Mouse (Mus musculus): ENCODE measurements around the gene Gpr85.
"Not testable (repeated sequence)": the region's sequence is repeated elsewhere in the genome, so short reads cannot be mapped to it uniquely, and the experiment has no call there.

The Gpr85 gene

DNA sequence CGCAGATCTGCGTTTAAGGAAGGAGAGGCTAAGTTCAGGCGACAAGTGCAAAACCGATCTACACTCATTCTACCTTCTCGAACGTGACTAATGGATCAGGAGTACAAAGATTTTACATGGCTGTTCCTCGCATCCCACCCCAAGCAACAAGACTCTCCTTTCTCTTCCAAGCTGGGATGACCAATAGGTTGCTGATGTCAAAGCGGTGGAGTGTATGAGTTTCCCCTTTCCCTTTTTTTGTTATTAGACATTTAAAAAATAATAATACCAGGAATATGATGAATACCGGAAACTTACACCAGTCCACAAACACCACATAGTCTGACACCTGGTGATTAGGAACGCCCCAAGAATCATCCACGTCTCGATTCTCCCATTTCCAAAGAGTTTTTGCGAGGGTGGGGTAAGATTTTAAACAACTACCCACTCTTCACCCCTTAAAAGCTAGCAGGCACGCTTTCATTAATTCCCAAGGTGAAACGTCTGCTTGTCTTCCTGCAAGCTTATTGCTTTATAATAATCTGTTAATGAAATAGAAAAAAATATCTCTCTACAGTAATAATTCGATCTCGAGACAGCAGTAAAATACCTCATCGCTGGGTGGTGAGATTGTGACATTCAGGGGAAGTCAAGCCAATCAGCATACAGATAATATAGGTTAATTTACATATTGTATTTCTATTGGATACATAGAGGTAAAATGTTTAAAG, at the start of gene Gpr85:
Gene Gpr85, minus strand, starts transcription at position 598 of the 710 bp plus-strand sequence.
- peak; percentile 12 for DNase-seq

DNA sequence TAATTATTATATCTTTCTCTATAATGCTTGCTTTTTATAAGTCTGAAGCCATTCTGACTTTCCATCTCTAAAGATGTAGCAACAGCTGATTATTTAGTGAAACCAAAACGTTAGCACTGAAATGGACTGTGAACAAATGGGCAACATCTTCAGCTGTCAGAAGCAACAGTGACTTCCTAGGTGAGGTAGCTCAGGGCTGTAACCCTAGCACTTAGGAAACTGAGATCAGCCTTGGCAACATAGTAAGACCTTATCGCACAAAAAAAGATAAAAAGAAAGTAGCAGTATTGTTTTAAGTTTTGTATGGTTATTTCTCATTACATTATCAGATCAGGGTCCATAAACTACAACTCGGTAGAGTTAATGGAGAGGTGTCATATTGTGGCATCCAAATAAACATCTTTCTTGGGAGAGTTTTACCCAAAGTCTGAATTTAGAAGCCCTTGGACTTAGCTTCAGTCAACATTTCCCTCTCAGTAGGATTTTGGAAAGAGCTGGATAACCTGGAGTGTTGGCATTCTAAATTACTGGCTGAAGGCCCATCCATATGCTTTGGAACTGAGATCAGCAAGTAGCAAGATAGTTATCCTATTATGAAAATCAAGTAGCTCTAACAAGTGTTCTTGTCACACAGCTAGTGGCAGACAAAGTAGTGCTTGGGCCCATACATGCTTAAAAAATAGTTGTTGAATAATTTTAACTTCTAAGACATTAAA, 45.3 kb upstream of the Gpr85 start:
- no peak for DNase-seq

DNA sequence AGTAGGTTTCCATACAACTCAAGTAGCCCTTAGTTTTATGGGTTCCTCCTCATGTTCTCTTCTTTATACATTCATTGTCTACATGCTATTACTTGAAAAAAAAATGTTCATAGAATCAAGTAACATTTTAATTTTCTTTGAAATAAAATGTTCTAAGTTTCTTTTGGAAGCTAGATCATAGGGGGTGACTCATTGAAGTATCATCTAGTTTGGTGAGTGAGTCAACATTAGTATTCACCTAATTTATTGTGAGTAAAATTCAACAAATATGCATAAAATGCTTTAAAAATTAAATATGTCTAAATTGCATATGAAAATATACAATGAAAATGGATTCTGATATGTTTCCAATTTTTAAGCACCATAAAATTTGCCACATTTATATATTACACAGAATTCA, 43.2 kb upstream of the Gpr85 start:
- DNase-seq = no peak

DNA sequence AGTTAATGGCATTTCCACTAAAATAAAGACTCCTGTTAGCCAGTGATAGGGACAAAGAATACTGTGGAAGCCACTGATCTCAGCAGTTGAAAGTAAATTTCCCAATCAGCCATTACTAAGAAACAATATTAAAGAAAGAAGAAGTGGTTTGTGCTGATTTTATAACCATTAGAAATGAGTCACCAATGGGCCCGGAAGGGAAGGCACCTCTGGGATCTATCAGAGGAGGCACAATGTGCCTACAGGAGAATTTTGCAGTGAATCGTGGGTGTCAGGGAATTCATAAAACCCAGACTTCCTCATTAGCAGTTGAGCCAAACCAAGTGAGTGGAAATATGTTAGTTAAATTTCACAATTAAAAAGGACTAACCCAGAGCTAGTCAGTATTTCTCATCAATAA, 34.2 kb upstream of the Gpr85 start:
- no peak for DNase-seq

DNA sequence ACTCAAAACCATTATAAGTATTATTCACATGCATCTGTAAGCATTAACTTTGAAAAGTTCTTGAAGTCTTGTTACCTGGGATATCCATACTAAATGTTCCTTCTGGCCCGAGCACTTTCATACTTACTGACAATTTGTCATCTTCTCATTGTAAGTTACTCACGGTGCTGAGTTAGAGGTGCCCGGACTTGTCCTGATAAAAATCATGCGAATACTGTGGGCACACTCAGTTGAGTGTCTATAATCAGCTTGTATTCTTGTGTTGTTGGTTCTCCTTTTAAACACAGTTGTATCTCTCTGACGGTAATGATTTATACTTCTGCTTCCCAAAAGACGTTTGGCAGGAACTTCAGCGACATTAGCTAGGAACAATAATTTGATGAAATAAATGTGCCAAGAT, 32.3 kb upstream of the Gpr85 start:
- peak; percentile 16 for DNase-seq

DNA sequence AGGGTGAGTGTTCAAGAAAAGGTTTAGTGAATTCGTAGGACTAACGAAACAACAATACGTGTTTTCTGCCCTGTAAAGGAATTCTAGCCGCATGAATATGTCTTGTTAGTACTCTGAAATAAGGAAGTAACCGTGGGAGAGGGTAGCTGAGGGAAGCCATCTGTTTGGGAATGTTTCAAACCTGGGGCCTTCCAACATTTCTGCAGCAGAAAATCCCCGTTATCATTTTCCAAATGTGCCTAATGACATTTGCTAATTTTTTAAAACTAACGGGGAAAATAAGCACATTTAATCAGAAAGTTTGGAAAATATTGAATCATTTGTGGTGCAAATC, 31.9 kb upstream of the Gpr85 start:
- no peak for DNase-seq

DNA sequence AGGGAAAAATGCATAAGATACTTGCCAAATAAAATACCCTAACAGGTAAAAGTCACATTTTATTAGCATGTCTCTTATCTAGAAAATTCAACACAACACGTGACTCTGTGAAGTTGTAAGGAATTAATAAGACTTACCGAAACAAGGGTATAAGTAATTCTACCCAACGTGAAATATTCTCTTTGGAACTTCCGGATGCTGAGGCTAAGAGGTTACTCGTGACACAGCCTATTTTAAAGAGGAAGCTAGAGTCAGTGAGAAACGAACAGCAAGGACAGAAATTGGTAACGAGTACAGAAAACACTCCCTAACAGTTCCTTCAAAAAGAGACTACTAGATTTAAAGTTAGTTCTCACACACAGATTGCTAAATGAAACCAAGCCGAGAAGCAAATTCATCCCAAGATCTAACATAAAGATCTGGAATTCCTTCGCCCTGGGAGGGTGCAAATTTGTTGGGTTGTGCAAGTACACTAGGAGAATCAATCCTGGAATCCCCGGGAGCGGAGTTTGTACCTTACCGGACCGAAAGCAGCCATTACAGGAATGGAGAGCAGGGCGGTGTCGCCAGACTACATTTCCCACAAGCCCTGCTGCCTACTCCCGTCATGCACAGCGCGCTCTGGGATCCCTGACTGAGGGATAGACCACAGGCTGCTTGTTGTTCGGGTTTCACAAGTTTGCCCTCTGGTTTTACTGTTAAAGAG, 31.3 kb upstream of the Gpr85 start, which contains the start of gene 2610001J05Rik:
Gene 2610001J05Rik, minus strand, starts transcription at position 600 of the 706 bp plus-strand sequence.
- peak; percentile 96 for DNase-seq

DNA sequence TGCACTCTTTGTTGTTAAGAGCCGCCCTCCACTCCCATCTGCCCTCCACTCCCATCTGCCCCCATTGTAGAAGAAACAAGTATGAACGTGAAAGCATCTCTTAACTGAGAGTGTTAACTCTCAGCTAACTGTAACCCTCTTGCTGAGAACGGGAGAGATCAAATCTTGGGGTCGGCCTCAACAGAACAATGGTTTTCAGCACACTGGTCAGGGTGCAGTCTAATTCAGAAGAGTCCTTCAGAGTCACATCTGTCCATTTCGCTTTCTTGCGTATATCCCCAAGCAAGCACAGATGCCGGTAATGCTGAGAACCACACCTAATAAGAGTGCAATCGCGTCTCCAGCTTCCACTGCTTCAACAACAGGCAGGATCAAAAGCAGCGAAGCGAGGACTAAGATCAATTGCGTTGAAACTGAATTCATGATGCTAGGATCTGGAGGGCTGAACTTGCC, 30.6 kb upstream of the Gpr85 start:
- peak; percentile 16 for DNase-seq

DNA sequence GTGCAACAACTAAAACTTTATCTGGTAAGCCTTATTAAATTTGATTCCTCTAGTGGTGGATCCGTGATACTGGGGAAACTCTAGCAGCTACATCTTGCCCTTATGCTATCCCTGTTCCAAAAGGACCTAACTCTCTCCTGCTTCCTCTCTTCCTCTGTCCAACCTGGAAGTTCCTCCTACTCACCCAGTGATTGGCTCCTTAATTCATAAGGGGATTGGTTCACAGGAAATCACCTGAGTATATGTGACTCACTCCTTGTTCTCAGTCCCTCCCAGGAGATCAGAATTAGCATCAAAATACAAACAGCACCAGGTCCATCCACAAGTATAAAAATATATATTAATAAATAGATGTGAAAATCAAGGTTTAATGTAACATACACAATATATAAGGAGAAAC, 20.9 kb upstream of the Gpr85 start:
- no peak for DNase-seq

DNA sequence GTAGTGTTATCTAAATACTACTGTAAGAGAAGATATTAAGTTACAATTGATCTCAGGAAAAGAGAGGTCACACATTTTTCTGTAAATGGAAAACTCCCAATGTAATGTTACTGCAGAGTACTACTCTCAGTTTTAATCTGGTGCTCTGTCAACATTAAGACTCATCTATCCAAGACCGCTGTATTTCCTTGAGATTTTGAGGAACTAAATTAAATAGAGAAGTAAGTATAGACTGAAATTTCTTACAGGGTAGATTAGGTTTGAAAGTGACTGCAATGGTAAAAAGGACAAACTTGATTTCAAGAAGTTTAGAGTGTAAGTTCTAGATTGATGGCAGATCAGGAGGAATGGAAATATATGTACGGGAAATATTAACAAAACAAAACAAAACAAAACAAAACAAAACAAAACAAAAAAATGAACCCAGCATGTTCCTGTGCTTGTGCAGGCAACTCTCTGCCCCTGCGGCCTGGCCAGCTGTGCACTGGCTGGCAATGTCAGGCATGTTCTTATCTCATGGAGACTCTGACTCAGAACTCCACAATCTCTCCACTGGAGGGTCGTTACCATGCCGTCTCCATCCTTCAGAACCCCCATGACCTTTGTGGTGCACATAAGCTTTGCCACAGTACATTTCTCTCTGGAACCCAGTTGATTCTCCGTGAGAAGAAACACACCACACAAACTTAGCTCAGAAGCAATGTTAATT, 20.3 kb upstream of the Gpr85 start:
- DNase-seq = no peak

DNA sequence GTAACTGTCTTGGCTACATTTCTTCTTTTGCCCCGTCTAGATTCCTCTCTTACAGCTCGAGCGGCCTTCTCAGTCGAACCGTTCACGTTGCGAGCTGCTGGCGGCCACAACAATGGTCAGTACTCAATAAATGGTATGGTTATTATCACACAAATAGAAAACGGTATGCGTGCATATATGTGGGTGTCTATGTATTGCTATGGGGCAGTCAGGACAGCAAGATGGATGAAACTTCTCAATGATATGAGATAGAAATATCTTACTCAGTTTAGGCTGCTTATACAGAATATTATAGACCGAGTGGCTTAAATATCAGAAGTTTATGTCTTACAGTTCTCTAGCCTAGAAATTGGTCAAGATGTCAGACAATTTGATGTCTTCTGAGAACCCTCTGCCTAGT, 14.5 kb upstream of the Gpr85 start:
- no peak for DNase-seq

DNA sequence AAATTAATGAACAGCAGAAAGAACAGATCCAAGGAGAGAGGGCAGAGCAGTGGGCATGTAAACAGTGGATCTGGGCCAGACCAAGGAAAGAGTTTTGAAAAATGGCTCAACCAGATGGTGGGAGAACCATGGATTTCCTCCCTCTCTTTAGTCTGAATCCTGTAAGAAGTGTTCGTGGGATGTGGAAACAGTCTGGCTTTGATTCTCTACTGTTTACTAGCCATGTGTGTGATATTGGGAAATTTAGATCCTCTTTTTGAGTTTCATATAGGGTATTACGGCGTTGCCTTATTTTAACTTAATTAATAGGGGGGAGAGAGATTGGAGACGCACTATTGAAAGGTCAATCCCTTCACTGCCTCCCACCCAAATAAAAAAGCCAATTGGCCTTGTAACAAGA, 13.5 kb upstream of the Gpr85 start:
- DNase-seq = no peak

DNA sequence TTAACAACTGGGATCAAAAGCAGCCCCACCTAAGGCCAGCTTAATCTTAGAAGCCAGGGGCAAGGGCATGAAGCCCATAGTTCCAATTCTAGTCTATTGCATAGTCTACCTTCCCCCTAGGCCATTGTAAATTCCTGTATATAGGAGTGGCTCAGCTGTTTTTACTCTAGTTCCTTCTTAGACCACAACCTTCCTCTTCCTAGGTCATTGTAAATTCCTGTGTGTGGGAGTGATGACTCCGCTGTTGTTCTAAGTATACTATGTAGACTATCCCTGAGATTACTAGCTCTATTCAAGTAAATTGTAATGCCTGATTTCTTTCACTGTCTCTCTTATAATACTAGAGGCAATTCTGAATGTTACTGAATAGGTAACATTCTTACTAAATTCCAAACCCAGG, 6.3 kb upstream of the Gpr85 start:
- DNase-seq = not testable (repeated sequence)

DNA sequence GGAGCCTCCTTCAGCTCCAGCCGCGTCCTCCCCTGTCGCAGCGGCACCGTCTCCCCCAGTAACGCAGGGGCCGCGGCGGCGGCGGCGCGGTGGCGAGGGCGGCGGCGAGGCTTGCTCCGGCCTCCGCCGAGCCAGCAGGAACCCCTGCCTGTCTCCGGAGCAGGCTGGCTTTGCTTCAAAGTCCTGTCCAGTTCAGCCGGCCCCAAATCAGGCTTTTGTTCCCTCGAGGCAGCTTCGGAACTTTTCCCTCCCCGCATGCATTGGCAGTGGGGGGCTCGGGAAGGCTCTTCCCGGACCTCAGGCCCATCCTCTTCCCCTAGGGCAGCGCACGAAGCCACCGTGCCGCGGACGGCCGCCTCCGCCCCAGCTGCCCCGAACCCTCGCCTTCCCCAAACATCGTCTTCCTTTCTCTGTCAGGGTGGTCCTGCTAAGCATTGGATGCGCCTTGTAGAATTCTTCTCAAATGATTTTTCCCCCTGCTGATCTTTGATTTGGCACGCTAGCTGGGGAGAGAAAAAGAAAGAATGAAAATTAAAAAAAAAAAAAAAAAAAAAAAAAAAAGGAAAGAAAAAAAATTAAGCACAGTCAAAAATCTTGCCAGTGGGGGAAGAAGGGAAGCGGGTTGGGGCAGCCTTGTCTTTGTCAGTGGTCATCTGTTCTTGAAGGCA, 931 bp downstream of the Gpr85 start:
- peak; percentile 40 for DNase-seq

DNA sequence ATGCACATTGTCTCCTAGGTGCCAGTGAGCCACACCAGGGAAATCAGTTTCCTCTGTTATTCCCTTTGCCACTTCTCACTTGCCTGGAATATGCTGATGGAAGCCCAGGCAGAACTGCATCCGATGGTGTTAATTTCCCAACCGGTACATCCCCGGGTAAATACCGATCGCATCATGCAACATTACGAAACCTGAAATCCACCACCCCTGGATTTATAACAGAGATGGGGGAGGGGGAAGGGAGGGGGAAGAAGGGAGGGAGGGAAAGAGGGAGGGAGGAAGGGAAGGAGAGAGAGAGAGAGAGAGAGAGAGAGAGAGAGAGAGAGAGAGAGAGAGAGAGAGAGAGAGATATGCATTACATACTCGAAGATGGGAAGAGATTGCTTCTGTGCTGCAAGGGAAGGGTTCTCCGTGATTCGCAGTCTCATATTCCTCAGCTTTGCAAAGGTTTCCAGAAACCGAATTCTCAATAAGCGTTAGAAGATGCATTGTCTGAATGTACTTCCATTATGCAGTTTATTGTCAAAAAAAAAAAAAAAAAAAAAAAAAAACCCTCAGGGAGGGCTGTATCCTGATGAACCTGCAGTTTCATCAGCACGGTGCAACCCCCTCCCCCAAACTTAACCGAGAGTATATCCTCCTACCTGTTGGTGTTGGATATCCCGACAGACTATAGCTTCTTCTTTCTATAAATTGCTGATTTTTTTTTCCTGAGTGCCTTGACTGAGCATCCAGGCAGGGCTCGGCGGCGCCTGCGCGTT, 1.6 kb downstream of the Gpr85 start:
- DNase-seq = no peak

DNA sequence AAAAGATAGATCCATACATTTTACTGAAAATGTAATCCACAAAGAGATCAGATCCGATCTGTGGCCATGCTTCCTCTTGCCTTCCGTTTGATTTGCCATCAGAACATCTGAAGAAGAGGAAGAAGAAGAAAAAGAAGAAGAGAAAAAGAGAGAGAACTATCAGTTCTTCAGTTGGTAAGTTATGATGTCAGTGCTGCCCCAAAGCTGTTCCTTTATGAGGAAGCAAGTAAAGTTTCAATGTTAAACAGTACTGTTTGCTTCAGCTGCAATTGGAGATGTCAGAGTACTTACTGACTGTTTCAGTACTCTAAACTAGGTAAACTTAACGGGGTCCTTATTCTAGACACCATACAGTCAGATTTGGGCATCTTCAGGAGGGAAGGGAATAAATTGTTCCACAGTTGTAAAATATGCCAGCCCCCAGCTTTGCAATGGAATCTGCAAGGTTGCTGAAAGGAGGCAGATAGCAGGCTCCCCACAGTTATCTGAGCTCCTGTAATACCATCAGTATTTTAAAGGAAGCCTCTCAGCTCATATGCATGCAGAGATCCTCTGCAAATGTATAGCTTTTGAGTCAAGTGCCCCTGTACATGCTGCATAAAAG, 2.7 kb downstream of the Gpr85 start:
- DNase-seq = no peak

DNA sequence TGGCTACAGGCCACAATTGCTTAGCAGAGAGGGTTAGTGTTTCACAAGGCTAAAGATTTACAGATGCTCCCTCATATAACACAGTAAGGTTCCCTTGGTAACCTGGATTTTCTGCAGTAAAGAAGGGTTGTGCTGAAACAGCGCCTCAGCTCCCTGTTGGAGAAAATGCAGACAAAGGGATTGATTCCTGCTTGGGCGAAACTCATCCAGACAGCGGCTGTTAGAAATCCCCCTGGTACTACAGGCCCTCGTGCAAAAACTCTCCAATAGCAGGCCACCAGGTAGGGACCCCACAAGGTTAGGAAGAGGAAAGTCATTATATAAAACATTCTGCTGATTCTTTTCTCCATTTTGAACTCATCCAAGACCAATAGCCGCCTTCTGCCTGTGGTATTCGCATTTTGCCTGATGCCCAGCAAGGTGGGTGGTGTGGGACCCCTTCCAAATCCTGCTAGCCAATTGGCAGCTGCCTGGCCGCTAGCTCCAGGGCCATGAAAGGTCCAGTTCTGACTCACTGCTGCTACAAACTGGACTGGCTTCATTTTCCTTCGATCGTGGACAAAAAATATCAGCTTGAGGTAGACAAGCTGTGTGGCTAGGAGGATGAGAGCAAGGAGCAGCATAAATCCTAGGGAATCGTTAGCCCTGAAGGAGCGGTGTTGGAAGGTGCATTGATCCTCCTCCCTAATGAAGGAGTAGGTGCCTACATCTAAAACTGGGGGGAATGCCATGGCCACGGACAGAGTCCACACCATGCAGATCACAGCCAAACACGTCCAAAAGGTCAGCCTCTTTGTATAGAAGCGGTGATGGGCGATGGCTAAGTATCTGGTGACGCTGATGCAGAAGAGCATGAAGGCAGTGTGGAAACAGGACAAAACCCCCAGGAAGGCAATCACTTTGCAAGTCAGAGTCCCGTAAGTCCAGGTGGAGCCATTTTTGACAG, 3.7 kb downstream of the Gpr85 start:
- DNase-seq = no peak

DNA sequence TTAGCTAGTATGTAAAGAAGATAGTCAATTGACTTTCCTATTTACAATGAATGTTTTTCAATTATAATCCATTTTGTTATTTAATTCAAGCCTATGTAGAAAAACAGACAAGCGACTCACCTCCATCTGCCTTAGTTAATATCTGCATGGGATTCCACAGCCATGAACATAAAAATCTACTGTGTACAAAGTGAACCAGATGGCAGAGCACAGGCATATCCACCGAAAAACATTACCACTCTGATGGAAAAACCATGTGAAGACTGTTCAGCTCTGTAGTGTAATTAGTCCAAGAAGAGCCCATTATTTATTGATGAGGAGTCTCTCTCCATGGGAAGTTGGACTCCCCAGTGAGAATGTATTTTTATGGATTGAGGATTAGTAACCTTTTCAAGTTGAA, 7.0 kb downstream of the Gpr85 start:
- DNase-seq = no peak

DNA sequence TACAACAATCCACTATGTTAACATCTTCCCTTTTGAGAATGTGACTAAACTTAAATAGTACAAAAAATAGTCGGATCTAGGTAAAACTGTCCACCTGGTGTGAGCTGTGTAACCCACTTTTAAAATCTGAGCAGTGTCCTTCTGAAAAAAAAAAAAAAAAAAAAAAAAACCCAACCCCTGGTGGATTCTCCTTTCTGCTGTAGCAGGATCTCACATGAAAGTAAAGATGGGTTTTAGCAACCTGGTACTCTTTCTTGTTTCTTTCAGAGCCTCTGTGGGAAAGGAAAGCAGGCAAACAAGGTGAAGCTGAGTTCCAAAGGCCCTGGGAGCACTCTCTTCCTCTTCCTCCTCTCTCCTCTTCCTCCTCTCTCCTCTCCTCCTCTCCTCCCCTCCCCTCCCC, 10.9 kb downstream of the Gpr85 start:
- no peak for DNase-seq

DNA sequence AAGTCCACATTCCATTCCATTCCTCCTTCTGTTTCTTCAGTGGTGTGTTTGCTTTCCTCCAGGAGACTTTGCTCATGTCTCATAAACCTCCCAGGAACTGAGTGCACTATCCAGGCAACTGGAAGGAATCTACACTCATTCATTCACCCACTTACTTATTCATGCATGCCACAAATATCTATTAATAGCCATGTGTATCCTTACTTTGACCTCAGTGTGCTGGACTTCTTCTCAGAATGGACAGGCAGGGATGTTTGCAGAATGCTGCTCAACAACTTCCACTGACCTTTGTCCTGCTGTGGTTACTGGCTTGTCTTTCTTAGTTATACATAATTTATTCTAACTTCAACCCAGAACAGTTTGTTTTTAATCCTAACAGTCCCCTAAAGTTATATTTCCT, 23.1 kb downstream of the Gpr85 start:
- DNase-seq = peak; percentile 92
